Mouse (Mus musculus) intestine, embryonic 15.5 days (tissue): Measurements from ENCODE around the gene Ryk. TPM values are rescaled to one million over a fixed set of nuclear protein-coding genes. Genes with fewer than 3 reads are reported as not detected.

ENCODE experiments used
- ATAC-seq: fragments of 200-750 bp; cut with Nextera tagmentation; 2 replicates; pipeline ENCODE4 v1.8.0; 2017; ENCODE audit warnings: moderate TSS enrichment, moderate library complexity
- H3K27ac ChIP-seq: fragments of 300-500 bp; sonication (generic); 2 replicates; pipeline ENCODE4 v1.5.1; 2015; ENCODE audit warnings: mild to moderate bottlenecking, inconsistent platforms
- H3K27me3 ChIP-seq: fragments of 300-500 bp; sonication (generic); replicated peaks from 2 replicates; pipeline ENCODE4 v1.6.1; 2015; ENCODE audit warnings: inconsistent platforms
- H3K36me3 ChIP-seq: fragments of 300-500 bp; sonication (generic); 2 replicates; pipeline ENCODE4 v1.6.1; 2015; ENCODE audit warnings: inconsistent platforms
- H3K4me1 ChIP-seq: fragments of 300-500 bp; sonication (generic); replicated peaks from 2 replicates; pipeline ENCODE4 v1.6.1; 2015; ENCODE audit warnings: inconsistent platforms
- H3K4me2 ChIP-seq: fragments of 300-500 bp; sonication (generic); replicated peaks from 2 replicates; pipeline ENCODE4 v1.6.1; 2015; ENCODE audit warnings: mild to moderate bottlenecking, inconsistent platforms
- H3K4me3 ChIP-seq: fragments of 300-500 bp; sonication (generic); replicated peaks from 2 replicates; pipeline ENCODE4 v1.5.1; 2015; ENCODE audit warnings: inconsistent platforms
- H3K9ac ChIP-seq: fragments of 300-500 bp; sonication (generic); 2 replicates; pipeline ENCODE4 v1.6.1; 2015; ENCODE audit warnings: inconsistent platforms
- H3K9me3 ChIP-seq: fragments of 300-500 bp; sonication (generic); 2 replicates; pipeline ENCODE4 v1.6.1; 2016; ENCODE audit warnings: inconsistent platforms
- WGBS: fragments of 180-500 bp; shearing (Covaris S2); methylation state at CpG from one replicate; pipeline ENCODE4 v1.1.7; 2015; 5-methylcytosine and 5-hydroxymethylcytosine counted together
- polyA plus RNA-seq: library from polyadenylated mRNA; unstranded; fragments of >200 nt; fragmentation: Nextera tagmentation; extraction: Ambion mirVana; gene quantifications from 2 replicates; pipeline ENCODE4 v1.2.1, GENCODE M21; 2015

Ryk gene
- polyA plus RNA-seq, 1 experiment from 2014 or later: 21.2 TPM

DNA sequence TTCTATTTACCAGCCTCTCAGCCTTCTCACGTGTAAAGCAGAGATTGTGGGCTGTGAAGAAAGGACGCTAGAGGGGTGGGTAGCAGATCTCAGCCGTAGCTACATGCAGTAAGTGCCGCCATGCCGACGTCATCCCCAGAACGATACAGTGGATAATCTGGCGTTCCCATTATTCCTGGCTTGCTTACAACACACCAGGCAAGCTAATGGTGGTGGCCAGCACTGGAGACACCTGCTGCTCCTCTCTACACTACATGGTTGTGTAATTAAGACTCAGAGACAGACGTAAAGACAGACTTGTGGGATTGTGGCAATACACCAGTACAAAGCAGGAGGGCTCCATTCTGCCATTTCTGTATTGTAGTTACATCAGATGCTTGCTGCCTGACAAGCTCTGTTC is 43.2 kb downstream of the Ryk start:
- H3K4me1 ChIP-seq: 0 out of 2 replicates have a peak, but pooled peaks cover 2% of the 10 kb centered on the region
- no peaks in the 10 kb centered on the region for H3K27me3 ChIP-seq
- H3K9ac ChIP-seq: no peak overlapping the region
- H3K27ac ChIP-seq: no peak overlapping the region
- no peak overlapping the region for H3K4me3 ChIP-seq
- 85% methylated on average over 9 of the region's 9 CpGs for WGBS
- no peak for ATAC-seq
- peaks cover 10% of the 10 kb centered on the region for H3K36me3 ChIP-seq
- no peaks in the 10 kb centered on the region for H3K9me3 ChIP-seq
- no peak overlapping the region for H3K4me2 ChIP-seq

DNA sequence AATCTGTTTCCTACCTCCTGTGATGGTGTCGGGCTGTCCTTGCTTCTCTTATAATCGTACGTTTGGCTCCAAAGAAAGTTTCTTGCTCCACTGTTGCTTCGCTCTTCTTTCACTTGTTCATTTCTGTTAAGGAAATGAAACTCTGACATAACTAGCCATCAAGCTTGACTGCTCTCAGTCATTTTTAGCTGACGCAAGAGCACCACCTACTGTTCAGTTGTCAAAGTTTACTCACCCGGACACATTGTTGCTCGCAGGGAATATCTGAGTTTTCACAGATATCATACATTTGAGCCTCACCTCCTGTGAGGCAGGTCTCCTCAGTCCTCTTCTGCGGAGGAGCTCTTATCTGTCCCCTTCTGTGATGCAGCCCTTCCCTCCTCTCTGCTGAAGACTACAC is 44.8 kb downstream of the Ryk start:
- H3K4me1 ChIP-seq: 0 out of 2 replicates have a peak, but pooled peaks cover 2% of the 10 kb centered on the region
- H3K4me2 ChIP-seq: no peak overlapping the region
- H3K27me3 ChIP-seq: no peaks in the 10 kb centered on the region
- no peak overlapping the region for H3K9ac ChIP-seq
- H3K36me3 ChIP-seq: peaks cover 10% of the 10 kb centered on the region
- no peaks in the 10 kb centered on the region for H3K9me3 ChIP-seq
- H3K4me3 ChIP-seq: no peak overlapping the region
- H3K27ac ChIP-seq: no peak overlapping the region
- ATAC-seq: no peak
- 52% methylated on average over 8 of the region's 8 CpGs for WGBS

DNA sequence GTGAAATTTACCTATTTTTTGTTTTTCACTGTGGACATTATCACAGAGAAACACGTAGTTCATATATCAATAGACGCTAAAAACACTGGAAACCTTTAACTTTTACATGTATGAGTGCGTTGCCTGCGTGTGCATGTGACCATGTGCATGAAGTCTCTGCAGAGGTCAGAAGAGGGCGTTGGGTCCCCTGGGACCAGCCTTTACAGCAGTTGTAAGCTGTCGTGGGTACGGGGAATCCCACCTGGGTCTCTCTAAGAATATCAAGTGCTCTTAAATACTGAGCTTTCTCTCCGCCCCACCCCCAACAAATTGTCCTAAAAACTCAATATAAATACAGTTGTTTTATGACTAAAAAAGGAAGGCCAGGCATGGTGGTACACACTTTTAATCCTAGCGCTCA is 50.0 kb downstream of the Ryk start:
- ATAC-seq: no peak
- WGBS: 86% methylated on average over 9 of the region's 9 CpGs
- no peak overlapping the region for H3K27ac ChIP-seq

DNA sequence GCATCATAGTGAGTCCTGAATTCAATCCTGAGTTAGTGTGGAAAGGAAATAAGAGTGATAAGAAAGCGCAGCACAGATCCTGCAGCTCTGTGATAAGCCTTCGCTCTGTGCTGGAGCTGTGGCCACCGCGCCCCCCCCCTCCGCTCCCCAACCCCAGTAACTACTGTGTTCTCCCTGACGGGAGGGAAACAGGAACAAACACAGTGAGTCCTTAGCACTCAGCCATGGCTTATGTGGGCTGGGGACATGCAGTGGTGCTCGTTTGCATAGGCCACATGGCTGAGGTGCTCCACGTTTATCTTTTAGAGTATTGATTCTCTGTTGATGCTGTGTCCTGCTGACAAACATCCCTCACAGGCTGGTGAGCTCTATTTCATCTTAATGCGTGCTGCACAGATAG is 55.4 kb downstream of the Ryk start:
- H3K36me3 ChIP-seq: 0 out of 2 replicates have a peak, but pooled peaks cover 4% of the 10 kb centered on the region
- H3K27ac ChIP-seq: no peak overlapping the region
- peak; percentile 34; the same call in 1 of the 2 replicates for ATAC-seq
- H3K4me3 ChIP-seq: no peak overlapping the region
- no peaks in the 10 kb centered on the region for H3K27me3 ChIP-seq
- no peak overlapping the region for H3K4me2 ChIP-seq
- no peaks in the 10 kb centered on the region for H3K9me3 ChIP-seq
- WGBS: 63% methylated on average over 9 of the region's 9 CpGs
- H3K9ac ChIP-seq: no peak overlapping the region
- H3K4me1 ChIP-seq: no peaks in the 10 kb centered on the region

More for the DNA sequence above, 50.0 kb downstream of the Ryk start:
- 0 out of 2 replicates have a peak, but pooled peaks cover 4% of the 10 kb centered on the region for H3K36me3 ChIP-seq
- no peaks in the 10 kb centered on the region for H3K4me1 ChIP-seq
- no peak overlapping the region for H3K4me3 ChIP-seq
- H3K27me3 ChIP-seq: no peaks in the 10 kb centered on the region
- H3K9me3 ChIP-seq: no peaks in the 10 kb centered on the region
- H3K9ac ChIP-seq: no peak overlapping the region
- H3K4me2 ChIP-seq: no peak overlapping the region

DNA sequence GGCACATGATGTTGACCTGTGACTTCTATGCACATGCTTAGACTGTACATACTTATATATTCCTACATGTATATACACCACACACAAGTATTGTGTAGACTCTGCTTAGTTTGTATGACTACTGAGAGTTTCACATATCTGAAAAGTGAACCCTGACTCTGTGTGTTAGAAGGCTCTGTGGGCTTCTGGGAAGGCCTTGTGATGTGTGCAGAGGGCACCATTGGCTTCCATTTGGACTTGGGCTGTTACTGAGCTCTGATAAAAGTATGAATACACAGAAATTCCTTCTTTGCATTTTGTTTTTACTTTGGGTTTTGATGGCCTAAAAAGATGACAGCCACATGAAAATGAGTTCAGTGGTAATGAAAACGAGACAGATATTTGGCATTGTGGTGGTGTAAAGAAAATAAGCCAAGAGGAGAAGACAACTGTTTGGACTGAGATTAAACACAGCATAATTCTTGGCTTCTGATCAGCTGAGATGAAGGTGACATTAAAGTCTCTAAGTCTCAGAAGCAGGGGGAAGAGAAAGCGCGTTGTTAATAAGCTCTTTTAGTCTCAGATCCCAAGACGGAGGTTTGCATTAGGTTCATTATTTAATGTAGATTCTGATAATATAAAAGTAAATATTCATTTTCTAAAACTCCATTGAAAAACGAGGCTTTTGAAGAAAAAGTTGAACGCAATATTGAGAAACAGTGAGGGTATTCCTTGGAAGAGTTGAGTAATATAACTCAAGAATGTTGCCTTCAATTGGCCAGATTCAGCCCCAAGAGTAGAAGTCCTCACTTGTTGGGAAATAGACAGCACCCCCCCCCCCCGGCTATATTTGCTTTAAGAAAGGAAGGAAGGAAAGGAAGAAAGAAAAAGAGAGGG is 58.0 kb downstream of the Ryk start:
- no peak overlapping the region for H3K4me2 ChIP-seq
- H3K9me3 ChIP-seq: no peaks in the 10 kb centered on the region
- H3K4me3 ChIP-seq: no peak overlapping the region
- no peaks in the 10 kb centered on the region for H3K4me1 ChIP-seq
- 0 out of 2 replicates have a peak, but pooled peaks cover 7% of the 10 kb centered on the region for H3K36me3 ChIP-seq
- H3K27me3 ChIP-seq: no peaks in the 10 kb centered on the region
- ATAC-seq: no peak
- H3K9ac ChIP-seq: no peak overlapping the region
- 81% methylated on average over 7 of the region's 7 CpGs for WGBS
- H3K27ac ChIP-seq: no peak overlapping the region

DNA sequence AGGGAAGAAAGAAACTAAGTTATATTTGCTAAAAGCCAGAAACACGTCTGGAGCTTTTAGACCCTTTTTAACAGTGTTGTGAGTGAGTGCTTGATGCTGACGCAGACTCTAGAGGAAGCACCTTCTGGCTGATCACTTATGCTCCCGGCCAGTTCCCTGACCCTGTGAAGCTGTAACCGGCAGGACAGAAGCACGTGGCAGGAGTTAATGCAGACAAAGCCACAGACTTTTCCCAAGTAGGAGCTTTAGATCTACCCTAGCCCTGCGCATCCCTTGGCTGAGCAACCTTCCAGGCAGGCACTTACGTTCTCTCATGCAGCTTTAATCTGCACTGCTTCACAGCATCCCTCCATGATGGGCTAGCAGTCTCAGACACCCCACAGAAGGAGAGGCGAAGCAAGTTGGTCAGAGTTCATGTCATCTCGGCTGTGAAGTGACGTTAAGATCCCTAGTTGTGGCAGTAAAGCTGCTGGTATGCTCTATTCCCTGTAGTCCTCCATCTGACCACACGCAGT is 58.7 kb downstream of the Ryk start:
- Histone ChIP-seq H3K27me3 (no peaks in the 10 kb centered on the region), H3K4me2 (no peak overlapping the region), H3K27ac (no peak overlapping the region), H3K9me3 (no peaks in the 10 kb centered on the region), H3K4me1 (no peaks in the 10 kb centered on the region), H3K9ac (no peak overlapping the region), H3K4me3 (no peak overlapping the region), H3K36me3 (0 out of 2 replicates have a peak, but pooled peaks cover 3% of the 10 kb centered on the region)
- ATAC-seq: no peak
- WGBS: 91% methylated on average over 11 of the region's 11 CpGs

DNA sequence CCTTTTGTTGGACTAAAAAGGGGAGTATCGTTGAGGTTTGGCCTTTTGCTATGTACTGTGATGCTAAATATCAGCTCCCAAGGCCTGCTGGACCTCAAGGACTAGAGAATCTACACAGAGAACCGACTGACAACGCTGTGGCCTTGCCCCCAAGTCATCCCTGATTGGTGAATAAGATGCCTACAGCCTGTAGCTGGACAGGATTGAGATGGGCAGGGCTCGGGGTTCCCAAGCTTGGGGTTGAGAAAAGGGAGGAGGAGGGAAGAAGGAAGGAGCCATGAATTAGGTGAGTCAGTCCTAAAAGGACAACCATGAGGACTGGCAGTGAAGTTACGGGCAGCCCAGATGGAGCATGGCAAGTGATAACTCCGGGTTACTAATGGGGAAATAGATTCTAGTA is 65.2 kb downstream of the Ryk start:
- no peak overlapping the region for H3K4me3 ChIP-seq
- H3K27me3 ChIP-seq: no peaks in the 10 kb centered on the region
- 0 out of 2 replicates have a peak, but pooled peaks cover 7% of the 10 kb centered on the region for H3K36me3 ChIP-seq
- ATAC-seq: no peak
- H3K9me3 ChIP-seq: no peaks in the 10 kb centered on the region
- H3K9ac ChIP-seq: no peak overlapping the region
- WGBS: 83% methylated on average over 6 of the region's 6 CpGs
- no peaks in the 10 kb centered on the region for H3K4me1 ChIP-seq
- H3K4me2 ChIP-seq: no peak overlapping the region
- no peak overlapping the region for H3K27ac ChIP-seq

DNA sequence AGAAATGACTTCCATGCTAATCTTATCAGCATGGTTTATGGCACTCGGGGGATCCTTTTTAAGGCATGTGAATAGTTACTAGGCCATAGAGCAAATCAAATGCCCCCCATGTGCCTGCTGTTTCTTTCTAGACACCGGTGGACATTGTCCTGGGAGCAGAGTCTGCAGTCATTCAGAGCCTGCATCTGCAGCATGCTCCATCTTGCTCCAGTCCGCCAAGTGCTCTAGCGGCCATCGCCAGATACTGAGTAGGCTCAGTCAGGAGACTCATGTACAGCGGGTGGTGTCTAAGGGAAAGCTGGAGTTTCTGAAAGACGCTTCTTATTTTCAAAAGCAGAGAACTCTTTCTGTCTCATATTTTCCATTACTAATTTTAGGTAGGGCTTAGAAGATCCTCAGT is 67.6 kb downstream of the Ryk start:
- Histone ChIP-seq H3K27me3 (no peaks in the 10 kb centered on the region), H3K27ac (no peak overlapping the region), H3K9ac (no peak overlapping the region), H3K4me2 (no peak overlapping the region), H3K9me3 (no peaks in the 10 kb centered on the region), H3K4me3 (no peak overlapping the region), H3K4me1 (no peaks in the 10 kb centered on the region), H3K36me3 (peaks cover 9% of the 10 kb centered on the region; the same call in 1 of the 2 replicates)
- peak; percentile 79 for ATAC-seq
- WGBS: 83% methylated on average over 7 of the region's 7 CpGs

DNA sequence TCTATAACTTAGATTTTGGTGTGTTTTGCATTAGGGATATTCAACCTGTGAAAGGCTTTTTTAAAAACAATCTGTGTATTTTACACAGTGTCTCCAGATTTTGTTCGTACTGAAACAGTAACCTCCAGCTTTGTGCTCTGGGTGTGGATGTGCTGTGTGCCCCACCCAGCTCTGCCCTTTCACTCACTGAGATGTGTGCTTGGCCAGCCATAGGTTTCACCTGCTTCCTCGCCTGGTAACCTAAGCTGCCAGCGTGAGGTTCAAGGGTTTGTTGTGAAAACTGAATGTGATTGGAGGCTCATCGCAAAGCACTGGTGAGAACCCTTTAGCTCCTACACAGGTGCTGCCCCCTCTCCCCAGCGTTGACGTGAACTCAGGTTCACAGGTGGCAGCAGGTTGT is 70.2 kb downstream of the Ryk start:
- peak; percentile 51 for ATAC-seq
- H3K9ac ChIP-seq: no peak overlapping the region
- H3K4me1 ChIP-seq: no peaks in the 10 kb centered on the region
- H3K9me3 ChIP-seq: no peaks in the 10 kb centered on the region
- no peak overlapping the region for H3K4me2 ChIP-seq
- H3K27ac ChIP-seq: no peak overlapping the region
- H3K4me3 ChIP-seq: no peak overlapping the region
- peaks cover 13% of the 10 kb centered on the region for H3K36me3 ChIP-seq
- no peaks in the 10 kb centered on the region for H3K27me3 ChIP-seq
- WGBS: 78% methylated on average over 6 of the region's 6 CpGs

DNA sequence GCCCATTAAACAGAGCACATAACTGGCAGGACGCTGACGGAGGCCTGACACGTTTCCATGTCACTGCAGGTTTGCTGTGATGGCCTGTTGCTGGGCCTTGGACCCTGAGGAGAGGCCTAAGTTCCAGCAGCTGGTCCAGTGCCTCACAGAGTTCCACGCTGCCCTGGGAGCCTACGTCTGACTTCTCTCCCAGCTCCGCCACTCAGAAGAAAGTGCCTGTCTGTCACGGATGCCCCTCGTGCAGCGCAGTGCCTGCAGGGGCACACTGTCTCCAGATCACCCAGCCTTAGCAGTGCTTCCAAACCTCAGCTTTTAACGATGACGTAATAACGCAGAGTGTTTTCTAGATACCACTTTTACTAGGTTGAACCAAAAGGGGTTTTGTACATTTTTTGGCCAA is 72.1 kb downstream of the Ryk start:
- no peak for ATAC-seq
- Histone ChIP-seq H3K4me1 (no peaks in the 10 kb centered on the region), H3K4me3 (no peak overlapping the region), H3K36me3 (peaks cover 13% of the 10 kb centered on the region), H3K9me3 (no peaks in the 10 kb centered on the region), H3K9ac (no peak overlapping the region), H3K4me2 (no peak overlapping the region), H3K27ac (no peak overlapping the region), H3K27me3 (no peaks in the 10 kb centered on the region)
- WGBS: 90% methylated on average over 12 of the region's 12 CpGs

DNA sequence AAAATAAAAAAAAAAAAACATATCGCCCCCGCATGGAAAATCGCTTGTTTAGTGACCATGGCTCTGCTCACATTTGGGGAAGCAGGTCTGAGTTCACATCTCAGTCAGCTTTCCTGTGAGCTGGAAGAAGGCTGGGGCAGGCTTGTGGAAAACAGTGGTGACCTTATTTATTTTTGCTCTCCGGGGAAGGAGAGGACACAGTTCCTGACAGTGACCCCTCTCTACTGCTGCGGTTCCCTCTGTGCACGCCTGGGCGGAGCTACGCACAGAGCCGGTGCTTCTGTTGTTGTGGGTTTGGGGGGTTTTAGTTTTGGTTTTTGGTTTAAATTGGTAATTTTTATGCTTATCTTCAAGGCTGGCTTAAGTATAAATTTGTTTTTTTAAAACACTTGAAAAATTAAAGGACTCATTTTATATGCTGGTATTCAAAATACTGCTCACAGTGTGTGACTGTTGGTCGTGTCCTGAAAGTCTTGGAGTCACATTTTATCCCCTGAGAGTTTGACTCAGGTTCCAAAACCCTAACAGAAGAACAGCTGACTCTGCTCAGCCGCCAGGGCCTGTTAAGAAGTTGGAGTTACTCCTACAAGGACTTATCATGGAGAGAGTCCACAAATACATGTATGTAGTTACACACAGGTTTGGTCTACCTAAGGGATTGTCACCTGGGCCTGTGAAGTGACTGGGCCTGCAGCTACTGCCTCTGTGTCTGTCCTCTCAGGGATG is 73.0 kb downstream of the Ryk start:
- Histone ChIP-seq H3K36me3 (peaks cover 13% of the 10 kb centered on the region), H3K4me2 (no peak overlapping the region), H3K4me3 (no peak overlapping the region), H3K9me3 (no peaks in the 10 kb centered on the region), H3K27ac (no peak overlapping the region), H3K27me3 (no peaks in the 10 kb centered on the region), H3K4me1 (no peaks in the 10 kb centered on the region), H3K9ac (no peak overlapping the region)
- WGBS: 87% methylated on average over 11 of the region's 11 CpGs
- no peak for ATAC-seq

DNA sequence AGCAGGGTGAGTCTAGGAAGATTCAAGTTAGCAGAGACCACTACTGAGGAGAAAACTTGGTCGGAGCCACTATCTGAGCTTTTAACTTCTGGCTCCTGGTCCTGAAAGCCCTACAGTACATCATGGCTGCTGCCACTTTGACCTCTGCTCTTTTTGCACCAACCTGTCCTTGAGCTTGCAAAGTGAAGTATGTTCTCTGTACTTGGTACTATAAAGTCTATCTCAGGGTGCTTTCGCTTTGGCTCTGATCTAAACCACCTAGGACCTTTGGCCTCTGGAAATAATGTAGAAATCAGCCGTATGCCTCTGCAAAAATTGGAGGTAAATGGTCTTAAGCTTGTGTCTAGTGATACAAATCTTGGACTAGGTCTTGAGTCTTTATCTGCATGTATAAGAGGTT is 76.8 kb downstream of the Ryk start:
- ATAC-seq: peak; percentile 17; the same call in 1 of the 2 replicates
- WGBS: 92% methylated on average over 3 of the region's 3 CpGs
- Histone ChIP-seq H3K9me3 (no peaks in the 10 kb centered on the region), H3K4me3 (no peak overlapping the region), H3K27me3 (no peaks in the 10 kb centered on the region), H3K36me3 (peaks cover 8% of the 10 kb centered on the region), H3K4me2 (no peak overlapping the region), H3K27ac (no peak overlapping the region), H3K4me1 (no peaks in the 10 kb centered on the region), H3K9ac (no peak overlapping the region)
